Mouse (Mus musculus): ENCODE data around the gene Gm17428. TPM values are rescaled to one million over a fixed set of nuclear protein-coding genes. Genes with fewer than 3 reads are reported as not detected.
"Not testable (repeated sequence)": the region's sequence is repeated elsewhere in the genome, so short reads cannot be mapped to it uniquely, and the experiment has no call there.

The Gm17428 gene
- polyA plus RNA-seq, 1 experiment, result not detected

GRCm38 (mm10) chr14:54981934-54982333, 5.2 kb downstream of the Gm17428 start:
- no peak for DNase-seq (ENCODE audit: extremely low spot score in 1 of 2, low spot score in 1 of 2)

DNA sequence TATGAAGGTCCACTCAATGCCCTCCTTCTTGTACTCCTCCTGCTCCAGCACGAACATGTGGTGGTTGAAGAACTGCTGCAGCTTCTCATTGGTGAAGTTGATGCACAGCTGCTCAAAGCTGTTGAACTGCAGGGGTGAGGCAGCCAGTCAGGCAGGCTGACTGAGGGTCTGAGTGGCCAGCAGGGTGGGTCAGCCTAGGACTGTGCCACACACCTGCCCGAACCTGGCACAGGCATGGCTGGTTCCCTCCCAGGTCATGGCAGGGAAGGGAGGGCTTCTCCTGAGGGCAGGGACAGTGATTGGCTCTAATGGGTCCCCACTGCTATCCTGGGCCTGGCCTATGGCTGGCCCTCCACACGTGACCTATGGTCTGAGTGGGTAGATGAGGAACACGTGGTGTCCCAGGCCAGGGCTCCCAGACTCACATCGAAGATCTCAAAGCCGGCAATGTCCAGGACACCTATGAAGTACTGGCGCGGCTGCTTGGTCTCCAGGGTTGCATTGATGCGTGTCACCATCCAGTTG, 11.7 kb downstream of the Gm17428 start:
- not testable (repeated sequence) for DNase-seq (ENCODE audit: extremely low spot score in 1 of 2, low spot score in 1 of 2)

- no peak for DNase-seq (ENCODE audit: extremely low spot score in 1 of 2, low spot score in 1 of 2)
Observed at GRCm38 (mm10) chr14:54988882-54989281, 12.1 kb downstream of the Gm17428 start.

DNA sequence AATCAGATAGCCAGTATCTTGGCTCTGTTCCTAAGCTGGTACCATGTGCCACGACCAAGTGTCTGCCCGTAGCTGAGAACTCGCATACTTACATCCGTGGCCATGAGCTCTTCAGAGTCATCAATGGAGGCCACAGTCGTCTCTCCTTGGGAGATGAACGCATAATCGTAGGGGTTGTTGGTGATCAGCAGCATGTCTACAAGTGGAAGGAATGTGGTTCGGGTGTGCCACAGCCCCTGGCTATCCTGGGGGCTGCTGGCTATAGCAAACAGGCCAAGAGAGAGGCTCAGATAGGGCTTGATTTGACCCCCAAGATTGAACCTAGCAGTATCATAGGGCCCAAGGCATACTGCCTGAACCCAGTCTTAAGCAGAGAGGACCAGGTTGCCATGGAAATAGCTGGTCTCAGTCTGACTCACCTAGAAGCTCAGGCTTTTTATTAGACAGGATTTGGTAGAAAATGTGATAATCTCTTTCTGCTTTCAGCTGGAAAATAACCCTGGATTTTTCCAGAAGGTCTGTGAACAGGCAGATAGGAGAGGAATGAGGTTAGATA, 13.2 kb downstream of the Gm17428 start:
- DNase-seq (ENCODE audit: extremely low spot score in 1 of 2, low spot score in 1 of 2), result peak in 1 of 2 experiments; percentile 43

DNA sequence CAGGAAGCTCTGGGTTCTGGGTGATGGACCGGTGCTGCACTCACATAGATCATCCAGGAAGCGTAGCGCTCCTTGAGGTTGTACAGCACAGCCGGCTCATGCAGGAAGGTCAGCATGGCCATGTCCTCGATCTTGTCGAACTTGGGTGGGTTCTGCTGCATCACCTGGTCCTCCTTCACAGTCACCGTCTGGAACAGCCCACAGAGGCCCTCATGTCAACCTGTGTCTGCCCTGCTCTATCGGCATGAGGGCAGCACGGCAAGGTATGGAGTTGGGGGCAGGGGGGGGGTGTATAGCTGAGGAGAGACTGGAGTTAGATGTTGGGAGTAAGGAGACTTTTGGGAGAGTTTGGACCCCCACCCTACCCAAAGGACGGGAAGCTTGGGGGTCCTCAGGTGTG, 15.5 kb downstream of the Gm17428 start:
- no peak for DNase-seq (ENCODE audit: extremely low spot score in 1 of 2, low spot score in 1 of 2)

DNA sequence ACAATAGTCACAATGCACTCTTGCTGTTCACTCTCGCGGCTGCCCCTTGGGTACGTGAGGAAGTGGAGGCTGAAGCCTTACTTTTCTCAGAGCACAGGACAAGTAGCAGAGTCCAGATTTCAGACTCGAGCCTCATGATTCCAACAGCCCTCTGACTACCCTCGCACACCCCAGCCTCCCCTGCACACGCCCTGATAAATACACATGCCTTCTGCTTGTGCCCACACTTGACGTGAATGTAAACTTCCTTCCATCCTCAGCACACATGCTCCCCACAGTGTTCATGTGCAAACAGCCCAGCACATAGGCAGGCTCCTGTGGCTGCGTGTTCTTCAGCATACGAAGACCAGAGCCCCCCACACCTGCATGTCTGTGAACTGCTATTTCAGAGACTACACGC, 16.9 kb downstream of the Gm17428 start:
- DNase-seq (ENCODE audit: extremely low spot score in 1 of 2, low spot score in 1 of 2), result no peak

GRCm38 (mm10) chr14:54994136-54994868, 17.6 kb downstream of the Gm17428 start, which contains the start of gene Myh7:
Gene Myh7 (minus strand): TSS chr14:54994626.
- DNase-seq (ENCODE audit: extremely low spot score in 1 of 2, low spot score in 1 of 2), result no peak

DNA sequence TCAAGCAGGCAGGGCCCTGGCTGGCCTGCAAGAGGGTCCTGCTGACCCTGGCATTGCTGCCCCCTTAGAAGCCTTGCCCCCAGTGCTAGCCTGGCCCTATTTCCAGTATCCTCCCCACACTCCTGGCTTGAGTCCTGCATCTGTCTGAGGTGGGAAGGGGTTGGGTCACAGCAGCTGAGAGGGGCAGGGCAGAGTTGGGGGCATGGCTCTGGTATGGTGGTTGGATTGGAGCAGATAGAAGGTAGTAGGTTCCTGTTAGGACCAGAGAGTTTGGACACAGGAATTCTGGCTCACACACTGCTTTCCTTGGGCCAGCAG, 18.1 kb downstream of the Gm17428 start:
- no peak for DNase-seq (ENCODE audit: extremely low spot score in 1 of 2, low spot score in 1 of 2)

- DNase-seq (ENCODE audit: extremely low spot score in 1 of 2, low spot score in 1 of 2), result peak in 1 of 2 experiments; percentile 62
Observed at GRCm38 (mm10) chr14:54995457-54996138, 18.9 kb downstream of the Gm17428 start.

GRCm38 (mm10) chr14:54996793-54997192, 20.1 kb downstream of the Gm17428 start:
- no peak for DNase-seq (ENCODE audit: extremely low spot score in 1 of 2, low spot score in 1 of 2)

- DNase-seq (ENCODE audit: extremely low spot score in 1 of 2, low spot score in 1 of 2), result no peak
Observed at GRCm38 (mm10) chr14:54997297-54997696, 20.6 kb downstream of the Gm17428 start.

- no peak for DNase-seq (ENCODE audit: extremely low spot score in 1 of 2, low spot score in 1 of 2)
Observed at GRCm38 (mm10) chr14:54998680-54999079, 21.9 kb downstream of the Gm17428 start.

DNA sequence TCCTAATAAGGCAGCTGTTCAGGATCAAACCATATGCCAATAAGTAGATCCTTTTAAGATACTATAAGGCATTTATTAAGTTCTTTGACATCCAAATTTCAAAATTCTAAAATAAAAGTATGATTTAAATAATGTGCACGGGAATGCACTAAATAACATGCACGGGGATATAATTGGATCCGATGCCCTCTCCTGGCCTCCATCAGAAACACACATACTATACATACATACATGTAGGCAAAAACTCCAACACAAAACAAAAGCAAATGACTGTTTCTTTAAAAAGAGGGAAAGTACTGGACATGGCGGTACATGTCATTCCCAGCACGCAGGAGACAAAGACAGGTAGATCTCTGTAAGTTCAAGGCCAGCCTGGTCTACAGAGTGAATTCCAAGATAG, 23.1 kb downstream of the Gm17428 start:
- not testable (repeated sequence) for DNase-seq (ENCODE audit: extremely low spot score in 1 of 2, low spot score in 1 of 2)

GRCm38 (mm10) chr14:55000814-55001213, 24.1 kb downstream of the Gm17428 start:
- DNase-seq (ENCODE audit: extremely low spot score in 1 of 2, low spot score in 1 of 2), result no peak

DNA sequence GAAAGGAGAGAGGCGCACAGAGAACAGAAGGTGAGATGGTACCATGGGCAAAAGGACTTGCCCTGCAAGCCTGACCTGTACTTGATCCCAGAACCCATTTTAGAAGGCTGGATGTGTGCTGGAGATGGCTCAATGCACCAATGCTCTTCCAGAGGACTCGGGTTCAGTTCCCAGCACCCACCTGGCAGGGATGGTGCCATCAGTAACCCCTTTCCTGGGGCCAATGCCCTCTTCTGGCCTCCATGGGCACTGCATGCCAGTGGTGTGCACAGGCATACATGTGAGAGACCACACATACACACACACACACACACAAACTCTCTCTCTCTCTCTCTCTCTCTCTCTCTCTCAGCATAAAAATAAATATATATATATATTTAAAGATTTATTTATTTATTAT, 24.7 kb downstream of the Gm17428 start:
- DNase-seq (ENCODE audit: extremely low spot score in 1 of 2, low spot score in 1 of 2), result no peak

GRCm38 (mm10) chr14:55001938-55002686, 25.4 kb downstream of the Gm17428 start:
- no peak for DNase-seq (ENCODE audit: extremely low spot score in 1 of 2, low spot score in 1 of 2)

- DNase-seq (ENCODE audit: extremely low spot score in 1 of 2, low spot score in 1 of 2), result no peak
Observed at GRCm38 (mm10) chr14:55002687-55003120, 26.0 kb downstream of the Gm17428 start.

GRCm38 (mm10) chr14:55003878-55004855, 27.4 kb downstream of the Gm17428 start:
- peak in 1 of 2 experiments; percentile 21 for DNase-seq (ENCODE audit: extremely low spot score in 1 of 2, low spot score in 1 of 2)

DNA sequence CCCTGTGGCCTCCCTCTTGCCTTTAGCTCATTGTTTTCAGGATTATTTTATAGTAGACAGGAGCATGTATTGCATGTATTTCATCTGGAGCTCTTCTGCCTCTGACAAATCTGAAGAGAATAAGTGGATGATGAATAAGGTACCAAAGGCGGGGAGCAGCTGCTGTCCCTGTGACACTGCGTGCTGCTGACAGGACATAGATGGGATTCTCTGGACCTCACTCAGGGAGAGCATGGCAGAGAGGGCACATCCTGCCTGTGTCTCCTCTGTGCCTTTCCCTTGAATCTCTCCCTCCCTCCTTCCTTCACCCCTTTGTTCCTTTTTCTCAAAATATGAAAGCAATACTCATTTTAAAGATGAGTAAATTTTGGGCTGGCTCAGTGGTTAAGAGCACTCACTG, 28.8 kb downstream of the Gm17428 start:
- DNase-seq (ENCODE audit: extremely low spot score in 1 of 2, low spot score in 1 of 2), result no peak

DNA sequence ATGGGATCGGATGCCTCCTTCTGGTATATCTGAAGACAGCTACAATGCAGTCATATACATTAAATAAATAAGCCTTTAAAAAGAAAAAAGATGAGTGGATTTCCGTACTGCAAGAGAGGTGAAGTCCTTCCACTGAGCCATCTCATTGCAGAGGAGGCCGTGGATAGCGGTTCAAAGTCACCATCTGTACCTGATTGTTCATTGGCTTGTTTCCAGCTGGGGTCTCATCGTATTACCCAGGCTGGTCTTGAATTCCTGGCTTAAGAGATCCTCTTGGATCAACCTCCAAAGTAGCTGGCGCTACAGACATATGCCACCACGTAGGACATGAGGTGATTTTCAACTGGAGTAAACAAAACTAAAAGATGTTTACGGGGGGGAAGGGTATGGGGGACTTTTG, 29.2 kb downstream of the Gm17428 start:
- no peak for DNase-seq (ENCODE audit: extremely low spot score in 1 of 2, low spot score in 1 of 2)

All from frontal cortex, adult 2 months (tissue).